Mouse (Mus musculus): ENCODE data around the gene H2-T3.
"Not testable (repeated sequence)": the region's sequence is repeated elsewhere in the genome, so short reads cannot be mapped to it uniquely, and the experiment has no call there.

Gene H2-T3

GRCm38 (mm10) chr17:36190169-36190507 lies at the start of gene H2-T3:
Gene H2-T3 (minus strand): TSS chr17:36190287.
- DNase-seq = no peak

- no peak for DNase-seq
Observed at GRCm38 (mm10) chr17:36237321-36237921, 47.3 kb upstream of the H2-T3 start.

GRCm38 (mm10) chr17:36235300-36235699 lies 45.2 kb upstream of the H2-T3 start:
- not testable (repeated sequence) for DNase-seq

- no peak for DNase-seq
Observed at GRCm38 (mm10) chr17:36233572-36233971, 43.5 kb upstream of the H2-T3 start.

GRCm38 (mm10) chr17:36231318-36231717 lies 41.2 kb upstream of the H2-T3 start:
- peak; percentile 90 for DNase-seq

- DNase-seq = no peak
Observed at GRCm38 (mm10) chr17:36229046-36229445, 39.0 kb upstream of the H2-T3 start.

GRCm38 (mm10) chr17:36226921-36227320 lies 36.8 kb upstream of the H2-T3 start:
- DNase-seq = no peak

- DNase-seq = no peak
Observed at GRCm38 (mm10) chr17:36225231-36225824, 35.2 kb upstream of the H2-T3 start.

- no peak for DNase-seq
Observed at GRCm38 (mm10) chr17:36224451-36224850, 34.4 kb upstream of the H2-T3 start.

GRCm38 (mm10) chr17:36218594-36219155 lies 28.6 kb upstream of the H2-T3 start:
- DNase-seq = no peak

- no peak for DNase-seq
Observed at GRCm38 (mm10) chr17:36215586-36215985, 25.5 kb upstream of the H2-T3 start.

- no peak for DNase-seq
Observed at GRCm38 (mm10) chr17:36206846-36207245, 16.8 kb upstream of the H2-T3 start.

GRCm38 (mm10) chr17:36205862-36206261 lies 15.8 kb upstream of the H2-T3 start:
- no peak for DNase-seq

- peak; percentile 10 for DNase-seq
Observed at GRCm38 (mm10) chr17:36205456-36205855, 15.4 kb upstream of the H2-T3 start.

GRCm38 (mm10) chr17:36201851-36202250 lies 11.8 kb upstream of the H2-T3 start:
- no peak for DNase-seq

GRCm38 (mm10) chr17:36198317-36198716 lies 8.2 kb upstream of the H2-T3 start:
- peak; percentile 22 for DNase-seq

GRCm38 (mm10) chr17:36194471-36194870 lies 4.4 kb upstream of the H2-T3 start:
- no peak for DNase-seq

GRCm38 (mm10) chr17:36193546-36194141 lies 3.6 kb upstream of the H2-T3 start:
- peak; percentile 76 for DNase-seq

GRCm38 (mm10) chr17:36192371-36192770 lies 2.3 kb upstream of the H2-T3 start:
- no peak for DNase-seq

- DNase-seq = no peak
Observed at GRCm38 (mm10) chr17:36189491-36190168, 457 bp downstream of the H2-T3 start.

GRCm38 (mm10) chr17:36187540-36187939 lies 2.5 kb downstream of the H2-T3 start:
- DNase-seq = no peak

- DNase-seq = no peak
Observed at GRCm38 (mm10) chr17:36182212-36182611, 7.9 kb downstream of the H2-T3 start.

GRCm38 (mm10) chr17:36179446-36179845 lies 10.6 kb downstream of the H2-T3 start:
- not testable (repeated sequence) for DNase-seq

- DNase-seq = peak; percentile 14
Observed at GRCm38 (mm10) chr17:36178938-36179337, 11.1 kb downstream of the H2-T3 start.

Measured in liver (tissue).